Mouse (Mus musculus): Measurements from ENCODE around the gene Tcaim. TPM values are rescaled to one million over a fixed set of nuclear protein-coding genes. Genes with fewer than 3 reads are reported as not detected.
A peak's percentile ranks its signal among the peaks of the same experiment; 100 is the strongest.
"Not testable (repeated sequence)": the region's sequence is repeated elsewhere in the genome, so short reads cannot be mapped to it uniquely, and the experiment has no call there.

The Tcaim gene
- polyA plus RNA-seq, 1 experiment from 2014 or later, result 5.3 TPM

DNA sequence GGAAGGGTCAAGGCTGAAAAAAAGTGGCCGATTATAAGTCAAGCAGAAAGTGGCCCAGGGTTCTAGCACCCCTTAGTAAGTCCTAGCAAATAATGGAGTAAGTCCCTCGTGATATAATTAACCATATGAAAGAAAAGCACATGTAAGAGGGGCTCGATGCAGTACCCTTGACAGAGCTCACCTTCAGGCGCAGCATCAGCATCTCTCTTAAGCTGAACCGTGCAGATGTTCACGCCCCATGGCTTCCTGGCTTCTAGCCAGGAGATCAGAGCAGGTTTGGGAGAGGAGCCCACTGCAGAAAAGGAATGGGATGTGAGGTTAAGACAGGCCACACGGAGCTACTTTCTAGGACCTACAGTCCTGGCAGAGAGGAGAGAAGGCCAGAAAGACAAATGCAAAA lies 49.2 kb downstream of the Tcaim start:
- 85% methylated on average over 7 of the region's 7 CpGs for WGBS
- H3K9ac ChIP-seq, result no peak overlapping the region
- no peak overlapping the region for H3K4me2 ChIP-seq
- H3K4me1 ChIP-seq (replicated peaks), result 0 out of 2 replicates have a peak, but pooled peaks cover 3% of the 10 kb centered on the region
- no peak overlapping the region for H3K4me3 ChIP-seq
- no peak overlapping the region for H3K27ac ChIP-seq
- no peak for ATAC-seq (replicated peaks; ENCODE audit: insufficient number of reproducible peaks, insufficient read depth, low FRiP score, low read depth)
- no peaks in the 10 kb centered on the region for H3K27me3 ChIP-seq
- peaks cover 95% of the 10 kb centered on the region for H3K36me3 ChIP-seq
- peaks cover 10% of the 10 kb centered on the region for H3K9me3 ChIP-seq (replicated peaks)

DNA sequence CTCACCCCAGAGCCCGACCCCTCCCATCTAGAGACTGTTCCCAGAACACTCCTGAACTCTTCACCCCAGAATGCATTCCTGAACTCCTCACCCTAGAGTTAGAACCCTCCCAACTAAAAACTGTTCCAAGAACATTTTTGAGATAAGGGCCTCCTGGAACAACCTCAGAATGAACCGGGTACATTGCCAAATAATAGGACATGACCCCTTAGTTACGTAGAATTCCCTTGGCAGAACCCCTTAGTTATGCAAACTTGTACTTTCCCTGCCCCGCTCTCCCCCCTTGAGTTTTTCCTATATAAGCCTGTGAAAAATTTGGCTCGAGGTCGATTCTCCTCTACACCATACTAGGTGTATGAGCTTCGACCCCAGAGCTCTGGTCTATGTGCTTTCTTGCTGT lies 49.8 kb downstream of the Tcaim start:
- ATAC-seq (replicated peaks; ENCODE audit: insufficient number of reproducible peaks, insufficient read depth, low FRiP score, low read depth); H3K4me1 ChIP-seq (replicated peaks): not testable (repeated sequence)

DNA sequence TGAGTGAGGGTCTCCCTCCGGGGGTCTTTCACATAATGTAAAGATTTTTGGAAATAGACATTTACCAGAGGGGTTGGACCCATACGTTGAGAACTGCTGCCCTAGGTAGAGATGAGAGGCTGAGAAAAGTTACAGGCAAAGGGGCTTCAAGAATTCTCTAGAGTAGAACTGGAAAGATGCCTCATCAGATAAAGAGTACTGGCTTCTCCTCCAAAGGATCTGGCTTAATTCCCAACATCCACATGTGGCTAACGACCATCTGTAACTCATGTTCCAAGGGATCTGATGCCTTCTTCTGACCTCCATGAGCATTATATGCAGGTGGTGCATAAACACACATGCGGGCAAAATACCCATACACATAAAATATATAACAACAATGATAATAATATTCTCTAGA lies 50.3 kb downstream of the Tcaim start:
- H3K27ac ChIP-seq, result no peak overlapping the region
- H3K4me3 ChIP-seq, result no peak overlapping the region
- H3K4me2 ChIP-seq, result no peak overlapping the region
- H3K9ac ChIP-seq, result no peak overlapping the region
- peaks cover 19% of the 10 kb centered on the region for H3K9me3 ChIP-seq (replicated peaks)
- H3K27me3 ChIP-seq, result no peaks in the 10 kb centered on the region
- WGBS, result 97% methylated on average over 4 of the region's 4 CpGs
- H3K4me1 ChIP-seq (replicated peaks), result 0 out of 2 replicates have a peak, but pooled peaks cover 3% of the 10 kb centered on the region
- ATAC-seq (replicated peaks; ENCODE audit: insufficient number of reproducible peaks, insufficient read depth, low FRiP score, low read depth), result no peak
- H3K36me3 ChIP-seq, result peaks cover 95% of the 10 kb centered on the region

More for the DNA sequence above, 49.8 kb downstream of the Tcaim start:
- H3K27me3 ChIP-seq, H3K4me2 ChIP-seq, H3K9ac ChIP-seq, H3K4me3 ChIP-seq, H3K27ac ChIP-seq: not testable (repeated sequence)
- 59% methylated on average over 2 of the region's 7 CpGs for WGBS
- H3K36me3 ChIP-seq, result peaks cover 95% of the 10 kb centered on the region
- peaks cover 15% of the 10 kb centered on the region for H3K9me3 ChIP-seq (replicated peaks)

DNA sequence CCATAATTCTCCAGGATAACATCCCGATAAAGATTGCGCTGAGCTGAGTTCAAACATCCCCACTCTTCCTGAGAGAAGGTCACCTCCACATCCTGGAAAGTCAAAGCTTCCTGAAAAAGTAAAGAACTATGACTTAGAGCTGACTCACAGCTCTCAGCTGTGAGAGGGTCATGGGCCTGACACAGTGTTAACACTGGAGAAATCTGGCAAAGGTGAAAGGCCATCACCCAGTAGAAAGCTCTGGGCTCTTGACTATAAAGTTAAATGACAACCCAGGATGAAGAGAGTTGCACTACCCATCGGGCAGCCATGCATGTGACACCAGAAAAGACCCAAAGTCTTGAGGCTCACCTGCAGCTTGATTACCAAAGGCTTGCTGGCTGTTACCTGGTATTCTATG lies 51.4 kb downstream of the Tcaim start:
- WGBS, result 97% methylated on average over 3 of the region's 3 CpGs
- H3K4me1 ChIP-seq (replicated peaks), result 0 out of 2 replicates have a peak, but pooled peaks cover 3% of the 10 kb centered on the region
- no peaks in the 10 kb centered on the region for H3K27me3 ChIP-seq
- H3K9me3 ChIP-seq (replicated peaks), result peaks cover 21% of the 10 kb centered on the region
- H3K4me3 ChIP-seq, result no peak overlapping the region
- no peak for ATAC-seq (replicated peaks; ENCODE audit: insufficient number of reproducible peaks, insufficient read depth, low FRiP score, low read depth)
- H3K27ac ChIP-seq, result no peak overlapping the region
- H3K36me3 ChIP-seq, result peaks cover 95% of the 10 kb centered on the region
- H3K9ac ChIP-seq, result no peak overlapping the region
- H3K4me2 ChIP-seq, result no peak overlapping the region

DNA sequence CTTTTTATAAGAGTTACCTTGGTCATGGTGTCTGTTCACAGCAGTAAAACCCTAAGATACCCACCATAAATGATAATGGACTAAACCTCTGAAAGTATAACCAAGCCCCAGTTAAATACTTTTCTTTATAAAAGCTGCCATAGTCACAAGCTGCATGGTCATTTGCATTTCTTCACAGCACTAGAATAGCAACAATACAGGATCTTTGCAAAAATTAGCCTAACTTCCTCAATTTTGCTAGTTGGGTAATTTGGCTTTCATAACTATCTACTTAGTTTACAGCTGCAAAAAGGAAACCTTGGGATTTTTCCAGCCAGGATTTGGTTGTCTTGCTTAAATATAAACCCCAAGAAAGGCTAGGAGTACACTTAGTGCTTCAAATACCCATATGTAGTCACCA lies 55.4 kb downstream of the Tcaim start:
- Histone ChIP-seq H3K4me3 (no peak overlapping the region), H3K9ac (no peak overlapping the region), H3K9me3 (replicated peaks) (peaks cover 18% of the 10 kb centered on the region), H3K4me2 (no peak overlapping the region), H3K27ac (no peak overlapping the region), H3K27me3 (no peaks in the 10 kb centered on the region), H3K4me1 (replicated peaks) (peaks cover 15% of the 10 kb centered on the region), H3K36me3 (peaks cover 69% of the 10 kb centered on the region)
- no peak for ATAC-seq (replicated peaks; ENCODE audit: insufficient number of reproducible peaks, insufficient read depth, low FRiP score, low read depth)

DNA sequence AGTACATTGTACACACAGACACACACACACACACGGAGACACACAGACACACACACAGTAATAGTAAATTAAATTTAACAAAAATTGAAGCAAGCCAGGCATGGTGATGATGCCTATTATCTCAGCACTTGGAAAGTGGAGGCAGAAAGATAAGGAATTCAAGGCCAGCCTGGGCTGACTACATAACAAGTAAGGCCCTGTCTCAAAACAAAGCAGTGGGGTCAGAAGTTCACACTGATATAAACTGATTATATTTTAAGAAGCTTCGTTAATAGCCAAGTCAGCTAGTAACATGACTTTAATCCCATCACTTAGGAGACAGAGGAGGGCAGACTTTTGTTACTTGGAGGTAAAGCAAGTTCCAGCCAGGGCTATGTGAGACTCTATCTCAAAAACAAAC lies 58.4 kb downstream of the Tcaim start:
- peaks cover 41% of the 10 kb centered on the region for H3K36me3 ChIP-seq
- H3K4me1 ChIP-seq (replicated peaks), result peaks cover 15% of the 10 kb centered on the region
- H3K4me3 ChIP-seq, result no peak overlapping the region
- 29% methylated on average over 2 of the region's 2 CpGs for WGBS
- no peak for ATAC-seq (replicated peaks; ENCODE audit: insufficient number of reproducible peaks, insufficient read depth, low FRiP score, low read depth)
- no peak overlapping the region for H3K27ac ChIP-seq
- H3K9me3 ChIP-seq (replicated peaks), result peaks cover 21% of the 10 kb centered on the region; the same call in 1 of the 2 replicates
- H3K4me2 ChIP-seq, result peak overlapping the region; percentile 66
- H3K9ac ChIP-seq, result no peak overlapping the region
- no peaks in the 10 kb centered on the region for H3K27me3 ChIP-seq

DNA sequence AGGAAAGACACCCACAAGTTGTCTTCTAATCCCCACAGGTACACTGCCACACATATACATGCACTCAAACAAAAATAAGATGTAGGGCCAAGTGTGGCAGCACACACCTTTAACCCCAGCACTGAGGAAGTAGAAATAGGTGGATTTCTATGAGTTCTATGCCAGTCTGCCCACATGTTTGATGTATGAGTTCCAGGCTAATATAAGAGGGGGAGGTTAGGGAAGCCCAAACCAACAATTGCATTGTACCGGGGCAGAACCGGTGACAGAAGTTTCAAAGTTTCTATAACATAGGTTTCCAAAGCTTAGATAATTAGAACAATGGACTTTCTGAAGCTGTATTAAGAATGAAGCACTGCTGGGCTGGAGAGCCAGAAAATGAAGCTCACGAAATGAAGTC lies 59.5 kb downstream of the Tcaim start:
- Histone ChIP-seq H3K4me3 (peak overlapping the region; percentile 94), H3K4me2 (peak overlapping the region; percentile 66), H3K9ac (peak overlapping the region; percentile 89), H3K4me1 (replicated peaks) (peaks cover 15% of the 10 kb centered on the region), H3K9me3 (replicated peaks) (peaks cover 15% of the 10 kb centered on the region; the same call in 1 of the 2 replicates), H3K27me3 (no peaks in the 10 kb centered on the region), H3K36me3 (peaks cover 30% of the 10 kb centered on the region), H3K27ac (no peak overlapping the region)
- WGBS, result 51% methylated on average over 3 of the region's 3 CpGs
- no peak for ATAC-seq (replicated peaks; ENCODE audit: insufficient number of reproducible peaks, insufficient read depth, low FRiP score, low read depth)

DNA sequence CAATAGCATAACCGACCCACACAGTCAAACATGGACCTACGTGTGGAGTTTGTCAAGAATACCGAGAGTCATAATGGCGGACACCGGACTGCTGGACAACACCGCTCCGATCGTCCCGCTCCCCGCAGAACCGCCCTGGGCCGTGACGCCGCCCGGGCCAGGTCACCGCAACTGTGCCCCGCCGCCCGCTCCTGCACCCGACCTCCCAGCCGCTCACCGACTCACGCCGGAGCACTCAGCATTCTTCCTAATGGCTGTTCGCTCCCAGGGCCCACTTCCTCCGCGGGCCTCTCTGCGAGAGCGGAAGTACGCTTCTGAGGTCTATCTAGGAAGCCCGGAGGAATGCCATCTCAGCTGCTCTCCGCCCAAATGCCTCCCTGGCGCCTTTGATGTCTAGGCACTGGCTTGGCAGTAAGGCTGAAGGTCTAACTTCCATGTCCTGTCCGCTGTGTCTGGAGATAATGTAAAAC lies 60.4 kb downstream of the Tcaim start, which contains the start of gene Zfp445:
TSS of gene Zfp445 (minus strand) at position 310 of the 470 bp plus-strand sequence.
- Histone ChIP-seq H3K4me2 (peak within 1 kb of the TSS; percentile 66), H3K4me1 (replicated peaks) (peaks cover 15% of the 10 kb centered on the region), H3K27ac (peak within 1 kb of the TSS; percentile 85), H3K4me3 (peak within 1 kb of the TSS; percentile 94), H3K9me3 (replicated peaks) (peaks cover 9% of the 10 kb centered on the region; the same call in 1 of the 2 replicates), H3K9ac (peak within 1 kb of the TSS; percentile 89), H3K27me3 (no peaks in the 10 kb centered on the region), H3K36me3 (peaks cover 21% of the 10 kb centered on the region)
- ATAC-seq (replicated peaks; ENCODE audit: insufficient number of reproducible peaks, insufficient read depth, low FRiP score, low read depth), result peak; percentile 86
- WGBS, result under 1% methylated on average over 34 of the region's 34 CpGs

DNA sequence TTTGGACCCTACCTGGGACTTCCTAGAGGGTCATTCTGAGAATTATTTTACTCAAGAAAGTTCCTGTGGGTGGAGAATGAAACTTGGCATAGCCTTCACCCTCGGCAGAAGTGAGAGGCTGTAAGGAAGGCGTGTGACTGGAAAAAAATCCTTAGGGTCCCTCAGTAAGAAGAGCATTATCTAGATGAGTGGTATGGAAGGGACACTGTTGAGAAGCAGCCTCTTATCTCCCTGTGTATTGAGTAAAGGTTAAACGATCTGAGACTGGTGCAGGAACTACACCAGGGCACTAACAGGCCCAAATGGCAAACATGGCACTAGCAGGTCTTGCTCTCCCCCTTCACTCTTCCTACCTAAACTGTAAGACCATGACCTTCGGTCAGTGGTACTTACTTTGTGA lies 60.9 kb downstream of the Tcaim start:
- no peaks in the 10 kb centered on the region for H3K27me3 ChIP-seq
- peak overlapping the region; percentile 66 for H3K4me2 ChIP-seq
- peaks cover 17% of the 10 kb centered on the region for H3K36me3 ChIP-seq
- WGBS, result 74% methylated on average over 4 of the region's 4 CpGs
- peaks cover 15% of the 10 kb centered on the region for H3K4me1 ChIP-seq (replicated peaks)
- peaks cover 7% of the 10 kb centered on the region; the same call in 1 of the 2 replicates for H3K9me3 ChIP-seq (replicated peaks)
- no peak overlapping the region for H3K27ac ChIP-seq
- H3K9ac ChIP-seq, result peak overlapping the region; percentile 89; the same call in 1 of the 2 replicates
- H3K4me3 ChIP-seq, result peak overlapping the region; percentile 94
- no peak for ATAC-seq (replicated peaks; ENCODE audit: insufficient number of reproducible peaks, insufficient read depth, low FRiP score, low read depth)

DNA sequence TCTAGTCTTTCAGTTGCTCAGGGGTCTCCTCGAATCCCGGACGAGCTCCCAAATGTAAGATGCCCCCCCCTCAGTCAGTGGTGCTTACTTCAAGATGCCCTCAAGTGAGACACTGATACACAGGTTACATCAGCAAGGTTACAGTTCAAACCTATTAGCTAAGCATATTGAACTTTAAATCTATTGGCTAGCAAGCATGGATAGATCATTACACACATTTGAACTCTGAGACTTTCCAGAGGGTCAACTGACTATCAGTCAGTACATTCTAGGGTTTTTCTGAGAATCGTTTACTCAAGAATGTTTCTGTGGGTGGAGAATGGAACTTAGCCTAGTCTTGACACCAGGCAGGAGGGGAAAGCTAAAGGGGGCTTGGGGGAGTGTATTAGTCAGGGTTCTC lies 67.3 kb downstream of the Tcaim start:
- no peaks in the 10 kb centered on the region for H3K4me1 ChIP-seq (replicated peaks)
- no peak overlapping the region for H3K4me3 ChIP-seq
- no peak overlapping the region for H3K27ac ChIP-seq
- no peak for ATAC-seq (replicated peaks; ENCODE audit: insufficient number of reproducible peaks, insufficient read depth, low FRiP score, low read depth)
- 75% methylated on average over 4 of the region's 4 CpGs for WGBS
- peaks cover 4% of the 10 kb centered on the region; the same call in 1 of the 2 replicates for H3K9me3 ChIP-seq (replicated peaks)
- no peak overlapping the region for H3K9ac ChIP-seq
- H3K27me3 ChIP-seq, result no peaks in the 10 kb centered on the region
- no peak overlapping the region for H3K4me2 ChIP-seq
- H3K36me3 ChIP-seq, result no peaks in the 10 kb centered on the region

DNA sequence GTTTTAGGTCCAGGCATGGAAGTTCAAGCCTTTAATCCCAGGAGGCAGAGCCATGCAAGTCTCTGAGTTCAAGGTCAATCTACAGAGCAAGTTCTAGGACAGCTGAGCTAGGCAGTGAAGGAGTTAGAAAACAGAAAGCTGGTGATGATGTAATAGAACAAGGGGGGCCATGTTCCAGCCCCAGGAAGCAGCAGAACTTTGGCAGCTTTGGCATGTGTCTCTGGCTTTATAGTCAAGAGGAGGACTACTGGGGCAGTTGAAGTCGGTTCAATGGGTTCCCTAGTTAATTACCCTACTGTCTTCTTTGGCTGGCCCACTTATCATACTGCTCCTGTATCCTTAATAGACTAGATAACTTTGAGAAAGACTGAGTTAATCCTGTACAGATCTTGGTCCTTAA lies 69.3 kb downstream of the Tcaim start:
- Histone ChIP-seq H3K27ac (no peak overlapping the region), H3K4me3 (no peak overlapping the region), H3K4me1 (replicated peaks) (no peaks in the 10 kb centered on the region), H3K36me3 (no peaks in the 10 kb centered on the region), H3K9ac (no peak overlapping the region), H3K4me2 (no peak overlapping the region), H3K9me3 (replicated peaks) (peaks cover 4% of the 10 kb centered on the region; the same call in 1 of the 2 replicates), H3K27me3 (no peaks in the 10 kb centered on the region)
- WGBS, result 57% methylated on average over 1 of the region's 1 CpGs
- ATAC-seq (replicated peaks; ENCODE audit: insufficient number of reproducible peaks, insufficient read depth, low FRiP score, low read depth), result no peak

DNA sequence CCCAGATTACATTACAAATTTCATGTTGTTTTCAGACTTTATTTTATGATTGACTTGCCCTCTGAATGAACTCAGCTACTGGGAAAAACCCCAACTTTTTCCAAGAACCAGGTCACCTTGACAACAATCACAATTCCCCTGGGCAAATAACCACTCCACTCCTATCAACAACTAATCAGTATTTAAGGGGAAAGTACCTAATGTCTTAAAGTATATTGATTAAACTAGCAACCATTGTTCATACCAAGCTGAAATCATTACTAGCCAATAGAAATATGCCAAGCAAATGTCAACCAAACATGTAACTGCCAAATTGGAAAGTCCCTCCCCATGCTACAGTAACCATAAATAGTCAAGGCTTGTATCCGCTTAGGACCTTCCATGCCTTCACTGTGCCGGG lies 69.8 kb downstream of the Tcaim start:
- no peaks in the 10 kb centered on the region for H3K36me3 ChIP-seq
- peaks cover 4% of the 10 kb centered on the region; the same call in 1 of the 2 replicates for H3K9me3 ChIP-seq (replicated peaks)
- H3K4me2 ChIP-seq, result no peak overlapping the region
- WGBS, result 75% methylated on average over 2 of the region's 2 CpGs
- ATAC-seq (replicated peaks; ENCODE audit: insufficient number of reproducible peaks, insufficient read depth, low FRiP score, low read depth), result no peak
- H3K27me3 ChIP-seq, result no peaks in the 10 kb centered on the region
- no peaks in the 10 kb centered on the region for H3K4me1 ChIP-seq (replicated peaks)
- no peak overlapping the region for H3K4me3 ChIP-seq
- no peak overlapping the region for H3K9ac ChIP-seq
- no peak overlapping the region for H3K27ac ChIP-seq

All from heart, embryonic 15.5 days (tissue).